Mouse (Mus musculus) E14TG2a.4 (cell line): ENCODE results near the gene Usp10.

Experiments used
- H3K27me3 ChIP-seq: 2 replicates; pipeline ENCODE4 v1.6.1; 2014; ENCODE audit warnings: low read length, control low read depth; ENCODE audit not compliant: insufficient read depth
- H3K36me3 ChIP-seq: 2 replicates; pipeline ENCODE4 v1.6.1; 2014; ENCODE audit warnings: low read length, control low read depth; ENCODE audit not compliant: insufficient read depth
- H3K4me1 ChIP-seq: replicated peaks from 2 replicates; pipeline ENCODE4 v1.6.1; 2014; ENCODE audit warnings: low read depth, low read length, control low read depth
- H3K4me3 ChIP-seq: replicated peaks from 2 replicates; pipeline ENCODE4 v1.5.1; 2014; ENCODE audit warnings: mild to moderate bottlenecking, low read length
- H3K9me3 ChIP-seq: 2 replicates; pipeline ENCODE4 v1.6.1; 2014; ENCODE audit warnings: low read length, control low read depth
- CTCF ChIP-seq: conservative IDR thresholded peaks from 2 replicates; pipeline ENCODE4 v1.5.1; 2014; ENCODE audit warnings: low read length
- NANOG ChIP-seq: IDR thresholded peaks from 2 replicates; pipeline ENCODE4 v1.6.1; 2014; ENCODE audit warnings: borderline replicate concordance, low read length, mixed read lengths
- POU5F1 ChIP-seq: IDR thresholded peaks from 2 replicates; pipeline ENCODE4 v1.6.1; 2014; ENCODE audit warnings: low read length, borderline replicate concordance

The Usp10 gene

GRCm38 (mm10) chr8:119984085-119984484 is 73.9 kb downstream of the Usp10 start:
- Histone ChIP-seq H3K9me3 (no peaks in the 10 kb centered on the region), H3K36me3 (no peaks in the 10 kb centered on the region), H3K27me3 (0 out of 2 replicates have a peak, but pooled peaks cover 7% of the 10 kb centered on the region), H3K4me3 (no peak overlapping the region), H3K4me1 (peaks cover 20% of the 10 kb centered on the region; the same call in 1 of the 2 replicates)
- no peak for TF ChIP-seq NANOG
- TF ChIP-seq CTCF: peak; percentile 60

GRCm38 (mm10) chr8:119986174-119986573 is 76.0 kb downstream of the Usp10 start:
- Histone ChIP-seq H3K4me1 (peaks cover 15% of the 10 kb centered on the region; the same call in 1 of the 2 replicates), H3K4me3 (no peak overlapping the region), H3K9me3 (no peaks in the 10 kb centered on the region), H3K36me3 (no peaks in the 10 kb centered on the region), H3K27me3 (peaks cover 19% of the 10 kb centered on the region)
- no peak for TF ChIP-seq CTCF
- TF ChIP-seq POU5F1: no peak
- no peak for TF ChIP-seq NANOG

GRCm38 (mm10) chr8:119988087-119988486 is 77.9 kb downstream of the Usp10 start:
- TF ChIP-seq CTCF: no peak
- TF ChIP-seq NANOG: no peak
- TF ChIP-seq POU5F1: no peak
- Histone ChIP-seq H3K4me1 (peaks cover 25% of the 10 kb centered on the region), H3K36me3 (no peaks in the 10 kb centered on the region), H3K27me3 (peaks cover 37% of the 10 kb centered on the region), H3K9me3 (0 out of 2 replicates have a peak, but pooled peaks cover 4% of the 10 kb centered on the region), H3K4me3 (no peak overlapping the region)

- Histone ChIP-seq H3K27me3 (peaks cover 63% of the 10 kb centered on the region), H3K36me3 (no peaks in the 10 kb centered on the region), H3K4me3 (peak within 1 kb of the TSS; percentile 68), H3K4me1 (peaks cover 27% of the 10 kb centered on the region), H3K9me3 (0 out of 2 replicates have a peak, but pooled peaks cover 4% of the 10 kb centered on the region)
- TF ChIP-seq NANOG (no peak), POU5F1 (no peak), CTCF (no peak)
Measured at GRCm38 (mm10) chr8:119992249-119992648, 82.1 kb downstream of the Usp10 start, which contains the start of gene Crispld2. Gene Crispld2, plus strand, starts transcription at chr8:119992438.

- H3K4me3 ChIP-seq: no peak overlapping the region
- H3K9me3 ChIP-seq: 0 out of 2 replicates have a peak, but pooled peaks cover 4% of the 10 kb centered on the region
- H3K36me3 ChIP-seq: no peaks in the 10 kb centered on the region
- H3K4me1 ChIP-seq: peaks cover 26% of the 10 kb centered on the region
- TF ChIP-seq CTCF (no peak), POU5F1 (no peak), NANOG (no peak)
- peaks cover 66% of the 10 kb centered on the region for H3K27me3 ChIP-seq
Measured at GRCm38 (mm10) chr8:119994114-119994513, 84.0 kb downstream of the Usp10 start.

GRCm38 (mm10) chr8:119994556-119994955 is 84.4 kb downstream of the Usp10 start:
- H3K36me3 ChIP-seq: no peaks in the 10 kb centered on the region
- peaks cover 26% of the 10 kb centered on the region for H3K4me1 ChIP-seq
- 0 out of 2 replicates have a peak, but pooled peaks cover 4% of the 10 kb centered on the region for H3K9me3 ChIP-seq
- TF ChIP-seq POU5F1 (no peak), NANOG (no peak), CTCF (no peak)
- peaks cover 66% of the 10 kb centered on the region for H3K27me3 ChIP-seq
- no peak overlapping the region for H3K4me3 ChIP-seq

GRCm38 (mm10) chr8:119997266-119997665 is 87.1 kb downstream of the Usp10 start:
- no peak overlapping the region for H3K4me3 ChIP-seq
- peaks cover 43% of the 10 kb centered on the region for H3K27me3 ChIP-seq
- no peaks in the 10 kb centered on the region for H3K9me3 ChIP-seq
- TF ChIP-seq POU5F1 (no peak), CTCF (no peak), NANOG (no peak)
- peaks cover 20% of the 10 kb centered on the region for H3K4me1 ChIP-seq
- no peaks in the 10 kb centered on the region for H3K36me3 ChIP-seq

- Histone ChIP-seq H3K36me3 (no peaks in the 10 kb centered on the region), H3K9me3 (no peaks in the 10 kb centered on the region), H3K4me3 (no peak overlapping the region), H3K27me3 (peaks cover 26% of the 10 kb centered on the region), H3K4me1 (peaks cover 16% of the 10 kb centered on the region; the same call in 1 of the 2 replicates)
- TF ChIP-seq CTCF (no peak), POU5F1 (no peak), NANOG (no peak)
Measured at GRCm38 (mm10) chr8:120000461-120000860, 90.3 kb downstream of the Usp10 start.

- no peaks in the 10 kb centered on the region for H3K9me3 ChIP-seq
- no peak overlapping the region for H3K4me3 ChIP-seq
- peaks cover 21% of the 10 kb centered on the region for H3K4me1 ChIP-seq
- H3K27me3 ChIP-seq: peaks cover 20% of the 10 kb centered on the region
- TF ChIP-seq CTCF: no peak
- no peak for TF ChIP-seq POU5F1
- no peak for TF ChIP-seq NANOG
- no peaks in the 10 kb centered on the region for H3K36me3 ChIP-seq
Measured at GRCm38 (mm10) chr8:120001712-120002111, 91.6 kb downstream of the Usp10 start.
